Mouse (Mus musculus) hindbrain, embryonic 12.5 days (tissue): Measurements from ENCODE around the gene Slco3a1. TPM values are rescaled to one million over a fixed set of nuclear protein-coding genes. Genes with fewer than 3 reads are reported as not detected.

Experiments
- ATAC-seq: fragments of 200-750 bp; cut with Nextera tagmentation; 2 replicates; pipeline ENCODE4 v1.8.0; 2017; ENCODE audit warnings: moderate TSS enrichment; ENCODE audit not compliant: low FRiP score
- H3K27ac ChIP-seq: fragments of 300-500 bp; sonication (generic); 2 replicates; pipeline ENCODE4 v1.5.1; 2016; ENCODE audit warnings: mild to moderate bottlenecking
- H3K27me3 ChIP-seq: fragments of 300-500 bp; sonication (generic); 2 replicates; pipeline ENCODE4 v1.6.1; 2016; ENCODE audit warnings: mild to moderate bottlenecking
- H3K36me3 ChIP-seq: fragments of 300-500 bp; sonication (generic); 2 replicates; pipeline ENCODE4 v1.6.1; 2016; ENCODE audit warnings: mild to moderate bottlenecking
- H3K4me1 ChIP-seq: fragments of 300-500 bp; sonication (generic); 2 replicates; pipeline ENCODE4 v1.6.1; 2016
- H3K4me2 ChIP-seq: fragments of 300-500 bp; sonication (generic); replicated peaks from 2 replicates; pipeline ENCODE4 v1.6.1; 2016; ENCODE audit warnings: mild to moderate bottlenecking
- H3K4me3 ChIP-seq: fragments of 300-500 bp; sonication (generic); 2 replicates; pipeline ENCODE4 v1.5.1; 2016; ENCODE audit warnings: mild to moderate bottlenecking
- H3K9ac ChIP-seq: fragments of 300-500 bp; sonication (generic); 2 replicates; pipeline ENCODE4 v1.6.1; 2016; ENCODE audit warnings: mild to moderate bottlenecking, moderate library complexity
- H3K9me3 ChIP-seq: fragments of 300-500 bp; sonication (generic); replicated peaks from 2 replicates; pipeline ENCODE4 v1.6.1; 2016; ENCODE audit warnings: mild to moderate bottlenecking
- WGBS: fragments of 180-500 bp; shearing (Covaris S2); methylation state at CpG from one replicate; pipeline ENCODE4 v1.1.7; 2016; 5-methylcytosine and 5-hydroxymethylcytosine counted together
- microRNA-seq: library from miRNA; unstranded; fragments of <30 nt; microRNA quantifications from one replicate; pipeline ENCODE4, GENCODE M21; 2017
- polyA plus RNA-seq: library from polyadenylated mRNA; unstranded; fragments of >200 nt; fragmentation: Nextera tagmentation; extraction: Ambion mirVana; gene quantifications from 2 replicates; pipeline ENCODE4 v1.2.1, GENCODE M21; 2016

Slco3a1 gene
- polyA plus RNA-seq, 1 experiment from 2014 or later: 16.4 TPM

- Histone ChIP-seq H3K9ac (no peak overlapping the region), H3K4me1 (no peaks in the 10 kb centered on the region), H3K27me3 (no peaks in the 10 kb centered on the region), H3K4me3 (no peak overlapping the region), H3K4me2 (no peak overlapping the region), H3K36me3 (no peaks in the 10 kb centered on the region), H3K9me3 (no peaks in the 10 kb centered on the region), H3K27ac (no peak overlapping the region)
- 72% methylated on average over 1 of the region's 1 CpGs for WGBS
- ATAC-seq: no peak
Observed at GRCm38 (mm10) chr7:74270089-74270394, 284.5 kb downstream of the Slco3a1 start.

DNA sequence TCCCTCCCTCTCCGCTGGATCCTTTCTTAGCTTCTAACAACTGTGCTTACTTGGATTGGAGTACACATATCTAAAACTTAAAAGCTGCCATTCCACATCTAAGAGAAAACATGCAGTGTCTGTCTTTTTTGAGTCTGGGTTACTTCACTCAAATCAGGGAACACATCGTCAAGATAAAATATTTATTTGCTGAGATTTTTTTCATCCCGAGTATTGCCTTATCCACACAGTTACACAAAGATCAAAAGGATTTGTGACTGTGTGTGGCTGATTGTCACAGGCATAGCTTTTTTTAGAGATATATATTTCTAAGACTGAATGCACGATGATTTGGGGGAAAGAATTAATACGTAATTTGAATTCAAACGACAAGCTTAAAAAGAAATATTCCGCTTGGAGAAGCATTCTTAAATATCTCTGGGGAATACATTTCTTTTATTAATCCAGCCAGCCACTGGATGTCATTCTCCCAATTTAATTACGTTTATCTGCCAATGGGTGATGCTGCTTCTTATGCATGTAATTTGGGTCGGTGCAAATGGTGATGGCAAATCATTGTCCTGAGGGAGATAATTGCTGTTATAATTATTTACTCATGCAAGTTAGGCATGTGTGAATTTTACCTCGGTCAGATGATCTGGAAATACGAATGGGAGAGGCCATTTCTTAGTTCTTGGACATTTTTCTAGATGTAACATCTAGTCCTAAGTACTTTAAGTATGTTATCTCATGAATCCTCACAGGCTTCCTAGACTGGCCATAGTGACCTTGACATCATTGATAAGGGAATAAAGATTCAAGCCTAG lies 285.1 kb downstream of the Slco3a1 start:
- H3K9ac ChIP-seq: no peak overlapping the region
- H3K9me3 ChIP-seq: no peaks in the 10 kb centered on the region
- no peak overlapping the region for H3K27ac ChIP-seq
- no peaks in the 10 kb centered on the region for H3K36me3 ChIP-seq
- no peaks in the 10 kb centered on the region for H3K4me1 ChIP-seq
- ATAC-seq: no peak
- H3K27me3 ChIP-seq: no peaks in the 10 kb centered on the region
- no peak overlapping the region for H3K4me3 ChIP-seq
- H3K4me2 ChIP-seq: no peak overlapping the region
- WGBS: 70% methylated on average over 11 of the region's 11 CpGs

DNA sequence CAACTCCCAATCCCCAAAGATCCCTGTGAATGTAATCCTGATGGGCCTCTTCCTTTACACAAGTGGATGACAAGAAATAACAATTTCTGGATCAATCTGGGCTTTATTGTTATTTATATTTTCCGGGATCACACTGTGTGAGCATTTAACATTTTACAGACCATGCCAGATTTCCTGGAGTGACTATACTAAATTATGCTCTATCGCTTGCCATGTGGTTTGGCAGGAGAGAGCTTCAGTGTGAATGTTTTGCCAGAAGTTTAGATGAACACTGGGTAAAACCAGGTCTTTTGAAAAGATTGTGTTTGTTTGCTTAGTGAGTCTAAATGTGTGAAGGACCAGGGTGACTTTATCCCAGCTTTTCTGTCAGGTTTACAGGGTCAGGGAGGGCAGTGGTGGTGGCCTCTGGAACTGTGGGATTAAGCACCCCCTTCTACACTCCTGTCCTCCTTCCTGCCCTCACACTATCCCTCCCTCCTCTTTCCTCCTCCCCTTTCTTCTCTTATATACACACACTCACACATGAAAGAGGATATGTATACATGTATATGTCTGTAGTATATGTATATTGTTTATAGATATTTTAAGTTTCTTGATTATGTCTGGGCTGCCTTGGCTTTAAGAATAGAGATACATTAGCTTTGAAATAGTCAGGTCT lies 287.9 kb downstream of the Slco3a1 start:
- H3K4me2 ChIP-seq: no peak overlapping the region
- H3K36me3 ChIP-seq: no peaks in the 10 kb centered on the region
- H3K27me3 ChIP-seq: no peaks in the 10 kb centered on the region
- H3K27ac ChIP-seq: no peak overlapping the region
- no peaks in the 10 kb centered on the region for H3K9me3 ChIP-seq
- no peak for ATAC-seq
- H3K9ac ChIP-seq: no peak overlapping the region
- H3K4me1 ChIP-seq: no peaks in the 10 kb centered on the region
- no peak overlapping the region for H3K4me3 ChIP-seq
- 88% methylated on average over 2 of the region's 2 CpGs for WGBS

DNA sequence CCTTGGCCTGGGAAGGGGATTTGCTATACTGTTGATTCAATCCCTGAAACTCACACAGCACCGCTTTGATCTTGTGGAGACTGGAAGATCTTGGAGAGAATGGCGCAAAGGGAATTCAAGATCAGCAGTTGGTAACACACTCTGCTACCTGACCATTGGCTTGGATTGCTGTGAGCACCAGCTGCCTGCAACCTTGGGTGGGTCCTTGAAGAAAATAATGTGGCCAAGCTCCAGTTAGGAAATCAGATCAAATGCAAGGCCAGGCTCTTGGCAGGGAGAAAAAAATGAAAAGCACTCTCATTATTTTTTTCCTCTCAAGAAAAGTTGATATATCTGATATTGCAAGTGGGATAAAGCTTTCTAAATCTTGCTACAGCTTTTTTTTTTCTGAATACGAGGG lies 298.3 kb downstream of the Slco3a1 start:
- Histone ChIP-seq H3K36me3 (no peaks in the 10 kb centered on the region), H3K27me3 (no peaks in the 10 kb centered on the region), H3K4me2 (no peak overlapping the region), H3K4me3 (no peak overlapping the region), H3K9ac (no peak overlapping the region), H3K4me1 (no peaks in the 10 kb centered on the region), H3K9me3 (no peaks in the 10 kb centered on the region), H3K27ac (no peak overlapping the region)
- no peak for ATAC-seq
- WGBS: 82% methylated on average over 3 of the region's 3 CpGs

GRCm38 (mm10) chr7:74252066-74252465 lies 302.5 kb downstream of the Slco3a1 start:
- no peaks in the 10 kb centered on the region; the same call in 1 of the 2 replicates for H3K27me3 ChIP-seq
- H3K27ac ChIP-seq: no peak overlapping the region
- H3K4me3 ChIP-seq: no peak overlapping the region
- no peaks in the 10 kb centered on the region for H3K4me1 ChIP-seq
- H3K9ac ChIP-seq: no peak overlapping the region
- H3K36me3 ChIP-seq: no peaks in the 10 kb centered on the region
- H3K9me3 ChIP-seq: no peaks in the 10 kb centered on the region
- no peak for ATAC-seq
- WGBS: 85% methylated on average over 2 of the region's 2 CpGs
- no peak overlapping the region for H3K4me2 ChIP-seq

DNA sequence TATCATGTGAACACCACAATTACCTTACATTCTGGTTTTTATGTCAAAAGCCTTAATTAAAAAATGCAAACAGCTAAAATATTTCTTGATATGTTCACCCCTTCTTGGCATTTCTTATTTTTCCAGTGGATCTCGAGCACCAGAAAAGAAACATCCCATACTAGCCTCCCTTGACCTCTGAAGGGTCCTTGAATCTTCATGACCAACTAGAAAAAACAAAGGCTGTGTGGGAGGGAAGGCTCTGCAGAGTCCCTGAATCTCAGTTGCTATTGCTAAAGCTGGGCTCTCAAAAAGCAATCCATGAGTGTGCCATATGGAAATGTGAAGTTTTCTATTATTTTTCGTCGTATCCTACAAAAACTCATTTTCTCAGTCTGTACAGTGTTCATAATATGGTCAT lies 313.3 kb downstream of the Slco3a1 start:
- Histone ChIP-seq H3K27me3 (no peaks in the 10 kb centered on the region), H3K4me3 (no peak overlapping the region), H3K36me3 (no peaks in the 10 kb centered on the region), H3K4me2 (no peak overlapping the region), H3K4me1 (peaks cover 19% of the 10 kb centered on the region), H3K9me3 (peaks cover 7% of the 10 kb centered on the region; the same call in 1 of the 2 replicates), H3K27ac (peak overlapping the region; percentile 57), H3K9ac (no peak overlapping the region)
- no peak for ATAC-seq
- WGBS: 80% methylated on average over 3 of the region's 3 CpGs

DNA sequence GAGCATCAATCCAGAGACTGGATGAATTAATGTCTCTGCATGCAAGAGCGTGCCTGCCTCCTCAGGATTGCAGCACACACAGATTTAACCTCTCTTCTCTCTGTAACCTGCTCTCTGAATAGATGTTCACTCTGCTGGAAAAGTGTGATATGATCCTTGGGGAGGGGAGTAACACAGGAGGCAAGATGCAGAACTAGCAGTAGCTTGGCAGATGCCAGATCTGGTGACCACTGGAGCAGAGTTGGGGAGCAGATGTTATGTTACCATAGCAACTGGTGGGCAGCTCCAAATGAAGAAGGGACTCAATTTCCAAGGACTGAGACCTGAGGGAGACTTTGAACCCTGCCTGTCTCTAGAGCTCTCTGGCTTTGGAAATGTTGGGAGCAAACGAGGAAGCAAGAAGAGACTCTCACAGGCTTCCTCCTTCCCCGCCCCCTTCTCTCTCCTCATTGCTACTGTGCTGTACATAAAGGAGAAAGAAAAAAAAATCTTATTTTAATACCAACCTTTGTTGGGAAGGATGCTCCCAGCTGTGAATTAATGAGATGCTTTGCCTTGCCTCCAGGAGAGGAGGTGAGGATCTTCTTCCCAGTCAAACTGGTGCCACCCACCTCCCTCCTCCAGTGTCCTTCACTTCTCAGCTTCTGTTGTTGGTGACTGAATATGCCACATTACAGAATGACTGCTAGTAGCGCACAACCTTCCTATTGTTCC lies 314.0 kb downstream of the Slco3a1 start:
- H3K27me3 ChIP-seq: no peaks in the 10 kb centered on the region
- H3K4me1 ChIP-seq: peaks cover 19% of the 10 kb centered on the region
- H3K36me3 ChIP-seq: no peaks in the 10 kb centered on the region
- ATAC-seq: peak; percentile 80
- H3K9me3 ChIP-seq: peaks cover 7% of the 10 kb centered on the region; the same call in 1 of the 2 replicates
- 22% methylated on average over 4 of the region's 4 CpGs for WGBS
- H3K4me2 ChIP-seq: no peak overlapping the region
- no peak overlapping the region for H3K9ac ChIP-seq
- no peak overlapping the region for H3K4me3 ChIP-seq
- peak overlapping the region; percentile 57 for H3K27ac ChIP-seq

Small RNA genes lying within 50 kb of the gene (microRNA-seq; reads per million reads assigned to microRNA genes)
- not detected for gene Gm27459
